ENCODE assay signal across 10 mouse cellular contexts in the genomic region with DNA sequence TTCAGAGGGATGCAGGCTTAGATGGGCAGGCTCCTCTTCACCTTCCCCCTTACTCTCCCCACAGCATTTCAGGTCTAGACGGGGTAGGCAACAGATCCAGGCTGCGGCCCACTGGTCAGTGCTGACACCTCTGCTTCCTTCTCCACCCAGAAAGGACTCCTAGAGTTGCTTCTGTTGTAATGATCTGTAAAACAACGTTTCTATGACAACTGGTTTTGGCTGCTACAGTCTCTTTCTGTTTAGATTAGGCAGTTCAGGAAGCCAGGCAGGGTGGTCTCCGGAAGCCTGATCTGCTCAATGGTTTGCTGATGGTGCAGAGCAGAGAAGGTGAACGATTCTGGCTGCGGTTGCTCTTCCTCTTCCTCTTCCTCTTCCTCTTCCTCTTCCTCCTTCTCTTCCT. TPM values are rescaled to one million over a fixed set of nuclear protein-coding genes. Genes with fewer than 3 reads are reported as not detected.
DNase-seq lines count a peak whose midpoint lies in the region; ATAC-seq lines count a peak whose summit lies in the region.
"Had no signal": no experiment of that assay in that cellular context is flagged by ENCODE, and none has a peak within 500 bp of the region (broad histone marks: within the 10 kb centered on the region; RNA-seq: fewer than 3 reads in every experiment).

No protein-coding gene starts in this region.

- no peak overlapping the region for H3K4me2 ChIP-seq in heart, embryonic 15.5 days
- no peak overlapping the region for H3K4me2 ChIP-seq in heart, embryonic 11.5 days
- no peak overlapping the region for H3K4me2 ChIP-seq in lung, embryonic 16.5 days (ENCODE audit: low read depth, low read length)

- no peaks in the 10 kb centered on the region for H3K9me3 ChIP-seq in heart, embryonic 15.5 days (replicated peaks)
- no peaks in the 10 kb centered on the region for H3K9me3 ChIP-seq in heart, embryonic 11.5 days (replicated peaks; ENCODE audit: control insufficient read depth, low read length)
- H3K9me3 ChIP-seq in lung, embryonic 16.5 days (ENCODE audit: control insufficient read depth, low read length), result no peaks in the 10 kb centered on the region
- H3K9me3 ChIP-seq in midbrain, embryonic 10.5 days (replicated peaks), result no peaks in the 10 kb centered on the region

- H3K36me3 ChIP-seq in heart, embryonic 15.5 days, result no peaks in the 10 kb centered on the region
- H3K36me3 ChIP-seq in heart, embryonic 11.5 days (ENCODE audit: control insufficient read depth, insufficient read depth, low read length), result no peaks in the 10 kb centered on the region
- H3K36me3 ChIP-seq in lung, embryonic 16.5 days (ENCODE audit: control insufficient read depth, insufficient read depth, low read length), result no peaks in the 10 kb centered on the region
- H3K36me3 ChIP-seq in midbrain, embryonic 10.5 days, result no peaks in the 10 kb centered on the region

- H3K4me1 ChIP-seq in heart, embryonic 15.5 days (replicated peaks), result peaks cover 53% of the 10 kb centered on the region
- H3K4me1 ChIP-seq in heart, embryonic 11.5 days (ENCODE audit: control insufficient read depth, insufficient read depth, low read length), result peaks cover 24% of the 10 kb centered on the region
- H3K4me1 ChIP-seq in lung, embryonic 16.5 days (replicated peaks; ENCODE audit: control insufficient read depth, insufficient read depth, low read length), result peaks cover 26% of the 10 kb centered on the region
- H3K4me1 ChIP-seq in midbrain, embryonic 10.5 days, result peaks cover 30% of the 10 kb centered on the region

- intact Hi-C loops in left cerebral cortex, postnatal 36 days (cut with DNase I), result no loop called here

- H3K27ac ChIP-seq in heart, embryonic 15.5 days, result 0 out of 2 replicates have a peak overlapping the region, but pooled peaks have one; percentile 24
- no peak overlapping the region for H3K27ac ChIP-seq in heart, embryonic 11.5 days (ENCODE audit: low read depth, low read length)
- peak overlapping the region; percentile 11; the same call in 1 of the 2 replicates for H3K27ac ChIP-seq in lung, embryonic 16.5 days (ENCODE audit: low read length)
- H3K27ac ChIP-seq in midbrain, embryonic 10.5 days (replicated peaks), result no peak overlapping the region

- no peaks in the 10 kb centered on the region for H3K27me3 ChIP-seq in heart, embryonic 15.5 days
- H3K27me3 ChIP-seq in heart, embryonic 11.5 days (ENCODE audit: control insufficient read depth, insufficient read depth, low read length), result no peaks in the 10 kb centered on the region
- H3K27me3 ChIP-seq in lung, embryonic 16.5 days (ENCODE audit: control insufficient read depth, insufficient read depth, low read depth, low read length), result no peaks in the 10 kb centered on the region
- no peaks in the 10 kb centered on the region for H3K27me3 ChIP-seq in midbrain, embryonic 10.5 days (ENCODE audit: low read depth, poor library complexity, severe bottlenecking)

- H3K4me3 ChIP-seq in heart, embryonic 15.5 days, result no peak overlapping the region
- no peak overlapping the region for H3K4me3 ChIP-seq in heart, embryonic 11.5 days (ENCODE audit: low read depth, low read length)
- H3K4me3 ChIP-seq in lung, embryonic 16.5 days (ENCODE audit: low read length), result no peak overlapping the region
- no peak overlapping the region for H3K4me3 ChIP-seq in midbrain, embryonic 10.5 days

- 45% methylated on average over 6 of the region's 6 CpGs for WGBS in heart, embryonic 15.5 days
- 54% methylated on average over 6 of the region's 6 CpGs for WGBS in heart, embryonic 11.5 days (ENCODE audit: insufficient replicate concordance)
- 23% methylated on average over 6 of the region's 6 CpGs for WGBS in lung, embryonic 16.5 days
- WGBS in midbrain, embryonic 10.5 days, result 83% methylated on average over 6 of the region's 6 CpGs

- DNase-seq in lung, adult 18-20 months, result no peak
- DNase-seq in induced T-regulatory cell, adult 2 months (ENCODE audit: low read depth), result peak; percentile 63
- DNase-seq in midbrain, embryonic 10.5 days (ENCODE audit: low spot score), result no peak
- DNase-seq in left cerebral cortex, postnatal 36 days (ENCODE audit: low spot score in 2 of 2), result no peak
- DNase-seq: cerebellum, adult 11-12 months; kidney, adult 2 months had no signal

- H3K9ac ChIP-seq in heart, embryonic 15.5 days, result no peak overlapping the region
- H3K9ac ChIP-seq in heart, embryonic 11.5 days (ENCODE audit: low read depth, low read length), result no peak overlapping the region
- H3K9ac ChIP-seq in lung, embryonic 16.5 days (ENCODE audit: low read length), result no peak overlapping the region

- peak; percentile 29; the same call in 1 of the 2 replicates for ATAC-seq in heart, embryonic 15.5 days (replicated peaks; ENCODE audit: insufficient number of reproducible peaks, insufficient read depth, low FRiP score, low read depth)
- no peak; the same call in 1 of the 2 replicates for ATAC-seq in heart, embryonic 11.5 days (replicated peaks; ENCODE audit: insufficient number of reproducible peaks, low FRiP score, low TSS enrichment)
- peak; percentile 80 for ATAC-seq in lung, embryonic 16.5 days (ENCODE audit: low read depth)
- ATAC-seq in neutrophil, adult 5-6 weeks (ENCODE audit: extremely low read depth, insufficient number of reproducible peaks, low FRiP score, poor library complexity, severe bottlenecking), result peak; percentile 42

RNA-seq across cellular contexts. Expression of a gene that starts 23.6 kb away (rescaled TPM):
- polyA plus RNA-seq in heart, embryonic 15.5 days (2015; fragmentation: Nextera tagmentation; extraction: Ambion mirVana), result 58.4 and 73.4 TPM in 2 replicates
- polyA plus RNA-seq in heart, embryonic 11.5 days (2014; fragmentation: Nextera tagmentation; extraction: Ambion mirVana), result 53.1 and 53.6 TPM in 2 replicates
- 66.5 and 69.0 TPM in 2 replicates for polyA plus RNA-seq in lung, embryonic 16.5 days (2015; fragmentation: Nextera tagmentation; extraction: Ambion mirVana)
- total RNA-seq in neutrophil, adult 5-6 weeks (2017), result 12.2 and 18.4 TPM in 2 replicates
- polyA plus RNA-seq in midbrain, embryonic 10.5 days (2016; fragmentation: Nextera tagmentation; extraction: Ambion mirVana), result 85.7 and 99.7 TPM in 2 replicates
- 100 to 1,000 TPM; 295 to 323 TPM for total RNA-seq in left cerebral cortex, postnatal 36 days (2021)

RNA-seq across cellular contexts. Expression of a gene that starts 42.8 kb away (rescaled TPM):
- polyA plus RNA-seq in heart, embryonic 15.5 days (2015; fragmentation: Nextera tagmentation; extraction: Ambion mirVana), result 0.23 TPM in 1 of 2 replicates, not detected in the other
- polyA plus RNA-seq in heart, embryonic 11.5 days (2014; fragmentation: Nextera tagmentation; extraction: Ambion mirVana), result 0.07 TPM in 1 of 2 replicates, not detected in the other
- polyA plus RNA-seq in lung, embryonic 16.5 days (2015; fragmentation: Nextera tagmentation; extraction: Ambion mirVana), result 0.54 and 0.87 TPM in 2 replicates
- total RNA-seq in neutrophil, adult 5-6 weeks (2017), result not detected in 2 replicates
- 0.79 and 1.3 TPM in 2 replicates for polyA plus RNA-seq in midbrain, embryonic 10.5 days (2016; fragmentation: Nextera tagmentation; extraction: Ambion mirVana)
- not detected for total RNA-seq in left cerebral cortex, postnatal 36 days (2021)

RNA-seq across cellular contexts. Expression of a gene that starts 49.3 kb away (rescaled TPM):
- 0.93 and 2.1 TPM in 2 replicates for polyA plus RNA-seq in heart, embryonic 15.5 days (2015; fragmentation: Nextera tagmentation; extraction: Ambion mirVana)
- 0.90 and 1.3 TPM in 2 replicates for polyA plus RNA-seq in heart, embryonic 11.5 days (2014; fragmentation: Nextera tagmentation; extraction: Ambion mirVana)
- 6.6 and 10.1 TPM in 2 replicates for polyA plus RNA-seq in lung, embryonic 16.5 days (2015; fragmentation: Nextera tagmentation; extraction: Ambion mirVana)
- 0.12 and 0.23 TPM in 2 replicates for total RNA-seq in neutrophil, adult 5-6 weeks (2017)
- polyA plus RNA-seq in midbrain, embryonic 10.5 days (2016; fragmentation: Nextera tagmentation; extraction: Ambion mirVana), result 0.94 and 1.4 TPM in 2 replicates
- 1 to 10 TPM; 1.4 to 2.0 TPM for total RNA-seq in left cerebral cortex, postnatal 36 days (2021)

Comparison
In these comparisons a context has a peak if more than half of its experiments do, and no peak if none do; other contexts are left out.
1. H3K27ac ChIP-seq: peak in heart, embryonic 15.5 days (single experiment) and lung, embryonic 16.5 days (single experiment); none in heart, embryonic 11.5 days (single experiment) and midbrain, embryonic 10.5 days (single experiment).